Mouse (Mus musculus) liver, adult 2 months (tissue): ENCODE results near the gene Igsf23. TPM values are rescaled to one million over a fixed set of nuclear protein-coding genes. Genes with fewer than 3 reads are reported as not detected.

Experiments
- DNase-seq: peaks from one replicate; pipeline ENCODE4 v3.0.0-alpha.2; 2011; ENCODE audit warnings: low read depth, low spot score; ENCODE audit errors: extremely low read depth
- H3K27ac ChIP-seq: fragments of 200-500 bp; replicated peaks from 2 replicates; pipeline ENCODE4 v1.5.1; 2012; ENCODE audit warnings: low read depth, mild to moderate bottlenecking, control low read depth, inconsistent platforms, low read length; ENCODE audit not compliant: insufficient read depth
- H3K27me3 ChIP-seq: fragments of 200-500 bp; 2 replicates; pipeline ENCODE4 v1.6.1; 2012; ENCODE audit warnings: mild to moderate bottlenecking, moderate library complexity, low read length, inconsistent platforms; ENCODE audit not compliant: control insufficient read depth, insufficient read depth
- H3K36me3 ChIP-seq: fragments of 200-500 bp; 2 replicates; pipeline ENCODE4 v1.6.1; 2012; ENCODE audit warnings: low read length, inconsistent platforms; ENCODE audit not compliant: control insufficient read depth, insufficient read depth
- H3K4me1 ChIP-seq: fragments of 200-500 bp; 2 replicates; pipeline ENCODE4 v1.6.1; 2011; ENCODE audit warnings: low read length; ENCODE audit not compliant: control insufficient read depth, insufficient read depth
- H3K4me3 ChIP-seq: fragments of 200-500 bp; 2 replicates; pipeline ENCODE4 v1.5.1; 2011; ENCODE audit warnings: low read depth, mild to moderate bottlenecking, control low read depth, low read length, moderate library complexity; ENCODE audit not compliant: insufficient read depth
- H3K79me2 ChIP-seq: fragments of 200-500 bp; 2 replicates; pipeline ENCODE4 v1.6.1; 2012; ENCODE audit warnings: inconsistent platforms, mild to moderate bottlenecking, low read length, moderate library complexity; ENCODE audit not compliant: control insufficient read depth, insufficient read depth
- H3K9ac ChIP-seq: fragments of 200-500 bp; 2 replicates; pipeline ENCODE4 v1.6.1; 2012; ENCODE audit warnings: low read depth, mild to moderate bottlenecking, control low read depth, inconsistent platforms, low read length
- CTCF ChIP-seq: fragments of 200-500 bp; IDR thresholded peaks from 2 replicates; pipeline ENCODE4 v1.5.1; 2011; ENCODE audit warnings: low read depth, low read length, control low read depth
- POLR2A ChIP-seq: fragments of 200-500 bp; IDR thresholded peaks from 2 replicates; pipeline ENCODE4 v1.6.1; 2011; ENCODE audit warnings: low read length, control low read depth; ENCODE audit not compliant: insufficient read depth; ENCODE audit errors: extremely low read depth
- WGBS: fragments of 180-500 bp; shearing (Covaris S2); methylation state at CpG from one replicate; pipeline ENCODE4 v1.1.7; 2018; 5-methylcytosine and 5-hydroxymethylcytosine counted together
- polyA plus RNA-seq: library from polyadenylated mRNA; depleted of rRNA; stranded (reverse); fragments of >200 nt; gene quantifications from 2 replicates; pipeline ENCODE4 v1.2.3, GENCODE M21; 2012; rRNA removed
- total RNA-seq: library from RNA; depleted of rRNA; stranded (reverse); fragments of >200 nt; gene quantifications from 2 replicates; pipeline ENCODE4 v1.2.3, GENCODE M21; 2014; rRNA removed

Igsf23 gene
- total and polyA plus RNA-seq, 2 experiments, result 0.09 to 0.78 TPM

GRCm38 (mm10) chr7:19911695-19912524, 38.6 kb downstream of the Igsf23 start:
- Histone ChIP-seq H3K27ac (no peak overlapping the region), H3K36me3 (peaks cover 8% of the 10 kb centered on the region; the same call in 1 of the 2 replicates), H3K4me1 (no peaks in the 10 kb centered on the region), H3K9ac (no peak overlapping the region), H3K27me3 (no peaks in the 10 kb centered on the region), H3K79me2 (no peaks in the 10 kb centered on the region), H3K4me3 (no peak overlapping the region)
- 92% methylated on average over 23 of the region's 23 CpGs for WGBS
- TF ChIP-seq CTCF (no peak), POLR2A (no peak)
- no peak for DNase-seq

GRCm38 (mm10) chr7:19911292-19911658, 39.3 kb downstream of the Igsf23 start:
- no peaks in the 10 kb centered on the region for H3K79me2 ChIP-seq
- DNase-seq, result no peak
- H3K36me3 ChIP-seq, result peaks cover 12% of the 10 kb centered on the region; the same call in 1 of the 2 replicates
- H3K4me3 ChIP-seq, result no peak overlapping the region
- no peak overlapping the region for H3K27ac ChIP-seq
- no peaks in the 10 kb centered on the region for H3K27me3 ChIP-seq
- 81% methylated on average over 6 of the region's 6 CpGs for WGBS
- H3K4me1 ChIP-seq, result no peaks in the 10 kb centered on the region
- TF ChIP-seq CTCF (no peak), POLR2A (no peak)
- H3K9ac ChIP-seq, result no peak overlapping the region

- no peak overlapping the region for H3K9ac ChIP-seq
- WGBS, result 50% methylated on average over 21 of the region's 21 CpGs
- H3K4me1 ChIP-seq, result no peaks in the 10 kb centered on the region
- TF ChIP-seq POLR2A (no peak), CTCF (peak; percentile 95)
- H3K4me3 ChIP-seq, result no peak overlapping the region
- peak; percentile 49 for DNase-seq
- peaks cover 12% of the 10 kb centered on the region; the same call in 1 of the 2 replicates for H3K36me3 ChIP-seq
- no peak overlapping the region for H3K27ac ChIP-seq
- H3K79me2 ChIP-seq, result no peaks in the 10 kb centered on the region
- H3K27me3 ChIP-seq, result no peaks in the 10 kb centered on the region
Measured at GRCm38 (mm10) chr7:19910421-19911291, 39.9 kb downstream of the Igsf23 start.

- peak; percentile 38 for DNase-seq
- H3K79me2 ChIP-seq, result no peaks in the 10 kb centered on the region
Measured at GRCm38 (mm10) chr7:19889881-19890280, 60.7 kb downstream of the Igsf23 start.

GRCm38 (mm10) chr7:19887849-19888248, 62.7 kb downstream of the Igsf23 start, which contains the start of gene Ceacam19:
Gene Ceacam19 (minus strand): TSS chr7:19887965.
- Histone ChIP-seq H3K79me2 (no peaks in the 10 kb centered on the region), H3K4me3 (no peak within 1 kb of the TSS), H3K27ac (no peak within 1 kb of the TSS), H3K36me3 (no peaks in the 10 kb centered on the region), H3K9ac (no peak within 1 kb of the TSS), H3K4me1 (no peaks in the 10 kb centered on the region), H3K27me3 (no peaks in the 10 kb centered on the region)
- 65% methylated on average over 7 of the region's 7 CpGs for WGBS
- TF ChIP-seq CTCF, result no peak
- TF ChIP-seq POLR2A, result no peak
- no peak for DNase-seq

More at GRCm38 (mm10) chr7:19889881-19890280, 60.7 kb downstream of the Igsf23 start:
- TF ChIP-seq POLR2A (no peak), CTCF (peak; percentile 91)
- Histone ChIP-seq H3K9ac (no peak overlapping the region), H3K36me3 (no peaks in the 10 kb centered on the region), H3K4me3 (no peak overlapping the region), H3K4me1 (no peaks in the 10 kb centered on the region), H3K27ac (no peak overlapping the region), H3K27me3 (no peaks in the 10 kb centered on the region)
- 58% methylated on average over 8 of the region's 8 CpGs for WGBS

Other genes with a start within 250 kb of the Igsf23 start
- 22.3 and 26.9 TPM in 2 replicates for gene Tomm40, start 235.3 kb downstream of the Igsf23 start, total RNA-seq
- 48.7 and 56.2 TPM in 2 replicates for gene Tomm40, start 235.3 kb downstream of the Igsf23 start, polyA plus RNA-seq
- gene Nectin2, start 200.3 kb downstream of the Igsf23 start, total RNA-seq, result 17.8 and 18.9 TPM in 2 replicates
- 57.4 and 68.7 TPM in 2 replicates for gene Nectin2, start 200.3 kb downstream of the Igsf23 start, polyA plus RNA-seq
- 2.3 and 2.5 TPM in 2 replicates for gene Bcam, start 179.7 kb downstream of the Igsf23 start, total RNA-seq
- gene Bcam, start 179.7 kb downstream of the Igsf23 start, polyA plus RNA-seq, result 4.8 and 5.4 TPM in 2 replicates
- 17.4 and 17.8 TPM in 2 replicates for gene Cblc, start 153.9 kb downstream of the Igsf23 start, total RNA-seq
- 23.0 and 23.5 TPM in 2 replicates for gene Cblc, start 153.9 kb downstream of the Igsf23 start, polyA plus RNA-seq
- 3.0 and 7.4 TPM in 2 replicates for gene Bcl3, start 128.0 kb downstream of the Igsf23 start, total RNA-seq
- gene Bcl3, start 128.0 kb downstream of the Igsf23 start, polyA plus RNA-seq, result 72.8 and 76.8 TPM in 2 replicates
- gene Gm19345, start 98.8 kb downstream of the Igsf23 start, total RNA-seq, result not detected in 2 replicates
- gene Gm19345, start 98.8 kb downstream of the Igsf23 start, polyA plus RNA-seq, result 0.11 TPM in 1 of 2 replicates, not detected in the other
- gene Ceacam16, start 89.5 kb downstream of the Igsf23 start, total RNA-seq, result 0.09 and 0.34 TPM in 2 replicates
- 0.09 and 0.11 TPM in 2 replicates for gene Ceacam16, start 89.5 kb downstream of the Igsf23 start, polyA plus RNA-seq
- gene Ceacam19, start 62.8 kb downstream of the Igsf23 start, total RNA-seq, result not detected in 2 replicates
- not detected in 2 replicates for gene Ceacam19, start 62.8 kb downstream of the Igsf23 start, polyA plus RNA-seq
- gene Pvr, start 29.6 kb downstream of the Igsf23 start, total RNA-seq, result 5.1 and 7.6 TPM in 2 replicates
- 3.4 and 6.8 TPM in 2 replicates for gene Pvr, start 29.6 kb downstream of the Igsf23 start, polyA plus RNA-seq
- gene Ceacam20, start 14.7 kb upstream of the Igsf23 start, total RNA-seq, result not detected in 2 replicates
- not detected in 2 replicates for gene Ceacam20, start 14.7 kb upstream of the Igsf23 start, polyA plus RNA-seq
- gene Nlrp9b, start 40.7 kb upstream of the Igsf23 start, total RNA-seq, result not detected in 2 replicates
- not detected in 2 replicates for gene Nlrp9b, start 40.7 kb upstream of the Igsf23 start, polyA plus RNA-seq
- not detected in 2 replicates for gene Vmn1r91, start 148.9 kb upstream of the Igsf23 start, total RNA-seq
- not detected in 2 replicates for gene Vmn1r91, start 148.9 kb upstream of the Igsf23 start, polyA plus RNA-seq
- not detected in 2 replicates for gene Gm16442, start 171.8 kb upstream of the Igsf23 start, total RNA-seq
- not detected in 2 replicates for gene Gm16442, start 171.8 kb upstream of the Igsf23 start, polyA plus RNA-seq
- not detected in 2 replicates for gene Vmn1r93, start 188.3 kb upstream of the Igsf23 start, total RNA-seq
- gene Vmn1r93, start 188.3 kb upstream of the Igsf23 start, polyA plus RNA-seq, result not detected in 2 replicates
- not detected in 2 replicates for gene Vmn1r94, start 217.6 kb upstream of the Igsf23 start, total RNA-seq
- gene Vmn1r94, start 217.6 kb upstream of the Igsf23 start, polyA plus RNA-seq, result not detected in 2 replicates
- not detected in 2 replicates for gene Vmn1r95, start 243.0 kb upstream of the Igsf23 start, total RNA-seq
- gene Vmn1r95, start 243.0 kb upstream of the Igsf23 start, polyA plus RNA-seq, result not detected in 2 replicates